Mouse (Mus musculus) T-cell, adult 2 months (primary cell): ENCODE data around the gene Nkiras2.
A peak's percentile ranks its signal among the peaks of the same experiment; 100 is the strongest.
"Not testable (repeated sequence)": the region's sequence is repeated elsewhere in the genome, so short reads cannot be mapped to it uniquely, and the experiment has no call there.

Source experiments
- DNase-seq: peaks from one replicate; pipeline ENCODE4 v3.0.0; 2022; ENCODE audit warnings: low spot score

Gene Nkiras2

GRCm38 (mm10) chr11:100618761-100619484, at the start of gene Nkiras2:
Gene Nkiras2 (plus strand): TSS chr11:100619244.
- DNase-seq = peak; percentile 74

DNA sequence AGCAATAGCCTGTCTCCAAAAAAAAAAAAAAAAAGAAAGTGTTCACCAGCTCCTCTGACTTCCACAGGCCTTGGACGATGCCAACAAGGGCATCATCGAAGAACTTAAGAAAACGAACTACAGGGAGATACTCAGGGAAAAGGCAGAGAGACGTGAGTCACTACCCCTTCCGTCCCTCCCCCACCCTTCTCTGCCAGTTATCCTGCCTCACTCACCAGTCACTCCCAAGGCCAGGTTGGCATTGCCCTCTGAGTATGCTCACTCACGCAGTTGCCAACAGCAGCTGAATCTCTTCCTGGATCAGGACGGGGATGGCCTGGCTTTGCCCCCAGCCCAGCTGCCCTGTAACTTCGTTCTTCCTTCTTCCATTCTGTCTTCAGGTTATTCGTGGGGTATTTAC, 49.3 kb upstream of the Nkiras2 start:
- DNase-seq = no peak

DNA sequence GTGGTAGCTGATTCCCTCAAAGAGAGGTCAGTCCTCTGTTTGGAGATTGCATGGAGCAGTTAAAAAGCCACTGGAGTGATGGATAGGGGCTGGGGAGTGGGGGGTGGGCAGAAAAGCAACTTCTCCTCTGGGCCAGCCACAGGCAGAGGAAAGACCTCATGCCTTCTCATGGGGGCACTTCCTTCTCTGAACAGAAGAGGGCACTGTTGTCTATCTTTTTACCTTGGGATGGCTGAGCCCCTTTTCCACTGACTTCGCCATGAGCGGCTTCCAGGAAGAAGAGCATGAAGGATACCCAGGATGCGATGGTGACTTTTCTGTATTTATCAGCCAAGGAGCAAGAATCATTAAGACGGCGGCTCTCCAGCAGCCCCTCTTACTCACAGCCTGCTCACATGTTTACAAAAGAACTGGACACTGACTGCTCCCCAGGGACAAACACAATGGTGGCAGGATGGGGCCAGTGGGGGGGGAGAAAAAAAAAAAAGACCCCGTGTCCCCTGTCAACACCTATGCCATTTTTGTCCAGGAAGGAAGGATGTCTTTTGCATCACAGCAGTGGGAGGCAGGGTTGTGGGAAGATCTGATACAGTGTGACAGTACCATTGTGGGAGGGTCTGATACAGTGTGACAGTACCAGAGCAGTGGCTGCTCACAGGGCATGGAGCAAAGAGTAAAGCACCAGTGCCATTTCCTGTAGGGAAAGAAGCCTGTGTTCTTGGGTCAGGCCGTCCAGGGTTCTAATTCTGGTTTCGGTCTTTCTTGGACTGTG, 48.4 kb upstream of the Nkiras2 start:
- DNase-seq = peak; percentile 64

- no peak for DNase-seq
Observed at GRCm38 (mm10) chr11:100571202-100571567, 47.9 kb upstream of the Nkiras2 start.

DNA sequence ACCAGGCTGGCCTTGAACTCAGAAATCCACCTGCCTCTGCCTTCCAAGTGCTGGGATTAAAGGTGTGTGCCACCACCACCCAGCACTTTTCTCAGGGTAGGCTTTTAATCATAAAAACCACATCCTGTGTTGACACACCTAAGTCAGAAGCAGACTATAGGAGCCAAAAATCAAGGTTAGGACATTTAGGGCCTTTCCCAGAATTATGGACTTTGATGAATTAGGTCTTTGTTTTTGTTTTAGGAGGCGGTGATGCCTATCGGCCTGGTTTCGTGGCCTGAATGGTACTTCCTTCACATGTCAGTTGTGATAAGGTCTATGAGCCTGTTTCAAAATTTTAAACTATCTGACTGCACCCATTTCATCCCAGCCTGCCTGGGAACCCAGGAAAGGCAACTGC, 44.9 kb upstream of the Nkiras2 start:
- peak; percentile 68 for DNase-seq

GRCm38 (mm10) chr11:100574708-100575483, 44.1 kb upstream of the Nkiras2 start, which contains the start of gene Cnp:
Gene Cnp (plus strand): TSS chr11:100574904.
- peak; percentile 79 for DNase-seq

DNA sequence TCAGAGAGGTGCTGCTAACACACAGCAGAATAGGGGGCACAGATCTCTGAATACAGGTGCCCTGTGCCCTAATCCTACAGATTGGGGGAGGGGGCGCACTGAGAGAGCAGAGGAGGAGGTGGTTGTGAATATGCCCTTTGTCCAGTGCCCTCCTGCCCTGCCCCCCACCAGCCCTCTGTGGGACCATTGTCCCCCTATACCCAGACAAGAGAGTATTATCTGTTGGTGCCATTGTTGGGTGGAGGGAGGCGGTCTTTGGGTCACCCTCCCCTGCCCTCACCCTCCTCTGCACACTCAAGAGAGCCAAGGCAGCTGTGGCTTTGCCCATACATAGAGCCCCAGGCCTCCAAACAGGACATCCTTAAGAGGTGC, 43.6 kb upstream of the Nkiras2 start:
- no peak for DNase-seq

GRCm38 (mm10) chr11:100576256-100576655, 42.8 kb upstream of the Nkiras2 start:
- no peak for DNase-seq

DNA sequence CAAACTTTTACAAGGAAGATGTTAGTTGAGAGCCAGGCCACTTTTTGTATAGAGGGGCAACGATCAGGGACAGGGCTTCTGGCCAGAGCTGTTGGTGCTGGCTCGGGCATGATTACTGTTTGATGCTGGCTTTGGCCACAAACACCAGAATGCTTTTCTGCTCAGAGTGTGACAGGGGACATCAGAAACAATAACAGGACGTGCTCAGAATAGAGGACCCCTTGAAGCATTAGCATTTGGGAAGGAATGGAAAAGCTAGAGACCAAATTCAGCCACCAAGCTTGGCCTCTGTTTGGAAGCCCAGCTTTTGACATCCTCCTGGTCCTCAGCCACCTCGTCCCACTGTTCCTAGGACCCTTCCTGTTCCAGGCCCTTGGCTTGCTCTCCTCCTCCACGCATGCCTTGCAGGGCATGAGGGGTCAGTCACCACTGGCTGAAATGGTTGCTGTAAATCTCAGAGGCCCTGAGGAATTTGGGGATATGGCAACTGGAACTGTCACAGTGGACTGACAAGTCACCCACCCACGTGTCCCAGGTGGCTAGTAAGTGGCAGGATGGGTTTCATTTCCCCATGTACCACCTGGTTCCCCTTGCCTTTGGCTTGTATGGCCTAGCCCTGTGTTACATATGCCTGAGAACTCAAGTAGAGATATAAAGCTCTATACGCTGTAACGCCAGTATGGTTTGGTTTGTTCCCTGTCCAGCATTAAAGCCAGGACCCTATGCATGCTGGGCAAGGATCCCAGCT, 41.0 kb upstream of the Nkiras2 start:
- DNase-seq = no peak

GRCm38 (mm10) chr11:100579116-100579799, 39.8 kb upstream of the Nkiras2 start:
- no peak for DNase-seq

DNA sequence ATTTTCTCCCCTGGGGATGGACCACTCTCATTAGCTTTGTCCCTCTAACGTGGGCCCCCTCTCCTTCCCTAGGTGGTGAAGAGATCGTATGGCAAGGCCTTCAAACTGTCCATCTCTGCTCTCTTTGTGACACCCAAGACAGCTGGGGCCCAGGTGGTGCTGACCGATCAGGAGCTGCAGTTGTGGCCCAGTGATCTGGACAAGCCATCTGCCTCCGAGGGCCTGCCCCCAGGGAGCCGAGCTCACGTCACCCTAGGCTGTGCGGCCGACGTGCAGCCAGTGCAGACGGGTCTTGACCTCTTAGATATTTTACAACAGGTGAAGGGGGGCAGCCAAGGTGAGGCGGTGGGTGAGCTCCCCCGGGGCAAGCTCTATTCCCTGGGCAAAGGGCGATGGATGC, 38.8 kb upstream of the Nkiras2 start:
- no peak for DNase-seq

DNA sequence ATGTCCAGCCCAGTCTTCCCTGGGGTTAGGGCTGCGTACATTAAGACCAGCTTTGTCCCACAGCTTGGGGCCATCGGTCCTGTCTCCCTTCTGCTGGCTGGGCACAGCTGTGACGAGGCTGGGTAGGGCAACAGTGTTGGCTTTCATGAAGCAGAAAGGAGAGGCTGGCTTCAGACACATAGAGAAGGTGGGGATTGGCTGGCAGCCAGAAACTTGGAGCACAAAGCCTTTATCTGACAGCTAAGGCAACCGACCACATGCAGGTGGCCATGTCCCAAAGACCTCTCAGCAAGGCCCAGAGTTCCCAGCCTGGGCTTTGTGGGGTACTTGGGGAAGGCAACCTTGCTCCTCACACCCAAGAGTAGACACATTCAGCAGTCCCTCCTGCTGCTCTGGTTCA, 37.3 kb upstream of the Nkiras2 start:
- DNase-seq = no peak

- not testable (repeated sequence) for DNase-seq
Observed at GRCm38 (mm10) chr11:100582413-100582812, 36.6 kb upstream of the Nkiras2 start.

DNA sequence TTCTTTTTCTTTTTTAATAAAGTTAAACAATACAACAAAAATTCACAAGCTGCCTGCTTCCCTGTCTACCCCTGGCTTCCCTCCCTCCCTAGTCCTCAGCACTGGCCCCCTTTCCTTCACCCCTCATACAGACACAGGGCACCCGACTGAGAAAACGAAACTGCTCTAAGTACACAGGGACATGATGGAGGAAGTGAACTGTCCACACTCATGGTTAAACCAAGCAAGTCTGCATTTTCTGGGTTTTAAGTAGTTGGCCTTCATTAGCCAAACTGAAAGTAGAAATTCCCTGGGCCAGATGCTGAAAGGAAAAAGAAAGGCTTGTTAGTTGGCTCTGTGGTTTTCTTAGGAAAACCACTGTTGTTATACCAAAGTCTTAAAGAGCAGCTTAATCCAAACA, 36.2 kb upstream of the Nkiras2 start:
- DNase-seq = no peak

- peak; percentile 34 for DNase-seq
Observed at GRCm38 (mm10) chr11:100584561-100584961, 34.5 kb upstream of the Nkiras2 start.

GRCm38 (mm10) chr11:100585148-100585547, 33.9 kb upstream of the Nkiras2 start:
- DNase-seq = no peak

- DNase-seq = peak; percentile 31
Observed at GRCm38 (mm10) chr11:100588462-100588861, 30.6 kb upstream of the Nkiras2 start.

DNA sequence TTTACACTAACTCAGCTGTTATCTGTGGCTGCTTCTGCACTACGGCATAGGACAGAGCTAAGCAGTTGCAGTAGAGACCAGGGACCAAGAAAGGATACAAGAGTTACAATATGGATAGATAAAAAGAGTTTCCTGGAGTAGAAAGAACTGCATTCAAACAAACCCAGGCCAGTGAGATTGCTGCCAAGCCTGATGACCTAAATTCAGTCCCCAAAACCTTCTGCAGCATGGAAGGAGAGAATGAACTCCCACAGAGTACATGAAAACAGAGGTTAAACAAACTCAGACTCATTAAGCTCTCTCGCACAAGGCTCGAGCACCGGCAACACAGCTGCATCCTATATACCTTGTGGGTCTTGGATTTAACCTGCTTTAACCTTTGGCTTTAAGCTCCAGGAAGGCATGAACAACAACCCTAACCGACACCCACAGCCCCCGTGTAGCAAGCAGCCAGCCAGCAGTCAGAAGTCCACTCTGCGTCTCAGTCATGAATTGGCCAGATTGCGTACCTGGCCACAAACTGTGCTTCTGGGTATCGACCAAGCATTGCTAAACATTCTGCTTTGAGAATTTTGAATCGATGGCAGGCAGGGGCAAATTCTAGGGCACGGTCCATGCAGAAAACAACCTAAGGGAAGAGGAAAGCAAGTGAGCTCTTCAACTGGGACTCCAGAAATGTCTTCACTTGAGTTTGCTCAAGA, 26.5 kb upstream of the Nkiras2 start:
- DNase-seq = no peak

DNA sequence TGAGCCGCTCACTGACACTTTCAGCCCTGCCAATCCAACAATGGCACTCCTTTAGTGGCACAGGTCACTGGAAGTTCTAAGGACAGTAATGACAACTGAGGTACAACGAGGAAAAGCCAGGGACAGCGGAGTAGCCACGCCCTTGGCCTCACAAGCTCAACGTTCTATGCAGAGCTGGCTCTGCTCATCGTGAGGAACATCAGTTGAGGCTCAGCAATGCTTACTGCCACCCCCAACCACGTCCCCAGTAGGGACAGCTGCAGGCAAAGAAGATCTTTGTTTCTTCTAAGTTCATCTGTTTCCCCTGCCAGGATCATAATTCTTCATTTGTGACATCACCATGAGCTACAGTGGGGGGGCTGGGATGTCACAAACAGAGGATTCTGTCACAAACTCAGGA, 24.4 kb upstream of the Nkiras2 start:
- no peak for DNase-seq

DNA sequence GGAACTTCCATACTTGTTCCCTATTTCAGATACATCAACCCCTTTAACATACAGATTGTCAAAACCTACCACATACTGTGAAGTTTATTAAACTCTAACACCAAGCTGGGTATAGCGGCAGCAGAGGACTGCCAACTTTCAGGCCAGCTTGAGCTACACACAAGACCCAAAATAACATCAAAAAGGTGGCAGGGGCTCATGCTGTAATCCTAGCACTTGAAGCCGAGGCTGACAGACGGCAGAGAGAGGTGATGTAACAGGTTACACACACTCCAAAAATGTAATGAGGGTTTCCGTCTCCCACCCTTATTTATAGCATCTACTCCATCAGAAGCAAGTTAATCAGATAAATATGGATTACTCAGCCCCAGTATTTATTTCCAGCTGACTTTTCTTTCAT, 23.5 kb upstream of the Nkiras2 start:
- DNase-seq = no peak

- no peak for DNase-seq
Observed at GRCm38 (mm10) chr11:100598074-100598473, 21.0 kb upstream of the Nkiras2 start.
